Mouse (Mus musculus) cortical plate, adult 2 months (tissue): Measurements from ENCODE around the gene Sumo1.
"Not testable (repeated sequence)": the region's sequence is repeated elsewhere in the genome, so short reads cannot be mapped to it uniquely, and the experiment has no call there.

Experiments used
- CTCF ChIP-seq: fragments of 200-500 bp; IDR thresholded peaks from 2 replicates; pipeline ENCODE4 v1.5.1; 2011; ENCODE audit warnings: mild to moderate bottlenecking, control low read depth, low read length; ENCODE audit not compliant: insufficient read depth; ENCODE audit errors: extremely low read depth
- POLR2A ChIP-seq: fragments of 200-500 bp; IDR thresholded peaks from 2 replicates; pipeline ENCODE4 v1.6.1; 2011; ENCODE audit warnings: mild to moderate bottlenecking, low read length, control low read depth; ENCODE audit not compliant: insufficient read depth; ENCODE audit errors: extremely low read depth

- TF ChIP-seq POLR2A, CTCF: not testable (repeated sequence)
Observed at GRCm38 (mm10) chr1:59630356-59630755, 40.3 kb downstream of the Sumo1 start.
